Mouse (Mus musculus) heart, adult 11 months (tissue): ENCODE measurements around the gene Large1.
"Not testable (repeated sequence)": the region's sequence is repeated elsewhere in the genome, so short reads cannot be mapped to it uniquely, and the experiment has no call there.

ENCODE experiments used
- DNase-seq: peaks from one replicate; pipeline ENCODE4 v3.0.0; 2022

The Large1 gene

GRCm38 (mm10) chr8:73293655-73294054 lies 59.7 kb downstream of the Large1 start:
- DNase-seq: peak; percentile 74

GRCm38 (mm10) chr8:73291630-73292029 lies 61.7 kb downstream of the Large1 start:
- no peak for DNase-seq

- DNase-seq: peak; percentile 95
These were observed 62.7 kb downstream of the Large1 start for GRCm38 (mm10) chr8:73290636-73291035.

- no peak for DNase-seq
These were observed 63.5 kb downstream of the Large1 start for GRCm38 (mm10) chr8:73289831-73290230.

GRCm38 (mm10) chr8:73281996-73282395 lies 71.3 kb downstream of the Large1 start:
- peak; percentile 94 for DNase-seq

- no peak for DNase-seq
These were observed 77.3 kb downstream of the Large1 start for GRCm38 (mm10) chr8:73276015-73276414.

- not testable (repeated sequence) for DNase-seq
These were observed 77.9 kb downstream of the Large1 start for GRCm38 (mm10) chr8:73275445-73275844.

GRCm38 (mm10) chr8:73273150-73273549 lies 80.2 kb downstream of the Large1 start:
- no peak for DNase-seq

GRCm38 (mm10) chr8:73270991-73271390 lies 82.3 kb downstream of the Large1 start:
- DNase-seq: no peak

GRCm38 (mm10) chr8:73257981-73258380 lies 95.4 kb downstream of the Large1 start:
- no peak for DNase-seq

GRCm38 (mm10) chr8:73244186-73244585 lies 109.2 kb downstream of the Large1 start:
- DNase-seq: no peak

GRCm38 (mm10) chr8:73242066-73242465 lies 111.3 kb downstream of the Large1 start:
- DNase-seq: no peak

GRCm38 (mm10) chr8:73234209-73234608 lies 119.1 kb downstream of the Large1 start:
- no peak for DNase-seq

- peak; percentile 90 for DNase-seq
These were observed 119.8 kb downstream of the Large1 start for GRCm38 (mm10) chr8:73233358-73234041.

- DNase-seq: no peak
These were observed 126.5 kb downstream of the Large1 start for GRCm38 (mm10) chr8:73226841-73227240.

GRCm38 (mm10) chr8:73225654-73226053 lies 127.7 kb downstream of the Large1 start:
- DNase-seq: no peak

GRCm38 (mm10) chr8:73219178-73219811 lies 134.0 kb downstream of the Large1 start:
- no peak for DNase-seq

- DNase-seq: no peak
These were observed 146.5 kb downstream of the Large1 start for GRCm38 (mm10) chr8:73206831-73207230.

GRCm38 (mm10) chr8:73201854-73202253 lies 151.5 kb downstream of the Large1 start:
- peak; percentile 78 for DNase-seq

GRCm38 (mm10) chr8:73197714-73198113 lies 155.6 kb downstream of the Large1 start:
- DNase-seq: peak; percentile 80

GRCm38 (mm10) chr8:73188684-73189083 lies 164.7 kb downstream of the Large1 start:
- DNase-seq: no peak

- no peak for DNase-seq
These were observed 166.0 kb downstream of the Large1 start for GRCm38 (mm10) chr8:73187381-73187780.

GRCm38 (mm10) chr8:73178434-73178833 lies 174.9 kb downstream of the Large1 start:
- no peak for DNase-seq

- DNase-seq: no peak
These were observed 180.7 kb downstream of the Large1 start for GRCm38 (mm10) chr8:73172661-73173060.

GRCm38 (mm10) chr8:73161994-73162393 lies 191.3 kb downstream of the Large1 start:
- peak; percentile 83 for DNase-seq
